Mouse (Mus musculus) heart, embryonic 16.5 days (tissue): Measurements from ENCODE around the gene Nrbf2. TPM values are rescaled to one million over a fixed set of nuclear protein-coding genes. Genes with fewer than 3 reads are reported as not detected.

Source experiments
- ATAC-seq: fragments of 200-750 bp; cut with Nextera tagmentation; replicated peaks from 2 replicates; pipeline ENCODE4 v1.8.0; 2017; ENCODE audit warnings: moderate number of reproducible peaks; ENCODE audit not compliant: insufficient read depth, low FRiP score; ENCODE audit errors: extremely low read depth
- H3K27ac ChIP-seq: fragments of 300-500 bp; sonication (generic); 2 replicates; pipeline ENCODE4 v1.5.1; 2014; ENCODE audit warnings: mild to moderate bottlenecking, low read length, control low read depth, moderate library complexity
- H3K27me3 ChIP-seq: fragments of 300-500 bp; sonication (generic); 2 replicates; pipeline ENCODE4 v1.6.1; 2014; ENCODE audit warnings: low read length, mixed read lengths; ENCODE audit not compliant: control insufficient read depth, insufficient read depth
- H3K36me3 ChIP-seq: fragments of 300-500 bp; sonication (generic); 2 replicates; pipeline ENCODE4 v1.6.1; 2014; ENCODE audit not compliant: control insufficient read depth, insufficient read depth
- H3K4me1 ChIP-seq: fragments of 300-500 bp; sonication (generic); 2 replicates; pipeline ENCODE4 v1.6.1; 2014; ENCODE audit warnings: low read length, mixed read lengths; ENCODE audit not compliant: control insufficient read depth, insufficient read depth
- H3K4me2 ChIP-seq: fragments of 300-500 bp; sonication (generic); 2 replicates; pipeline ENCODE4 v1.6.1; 2014; ENCODE audit warnings: low read depth, mild to moderate bottlenecking, control low read depth, low read length
- H3K4me3 ChIP-seq: fragments of 300-500 bp; sonication (generic); 2 replicates; pipeline ENCODE4 v1.5.1; 2014; ENCODE audit warnings: mild to moderate bottlenecking, control low read depth, low read length
- H3K9ac ChIP-seq: fragments of 300-500 bp; sonication (generic); 2 replicates; pipeline ENCODE4 v1.6.1; 2014; ENCODE audit warnings: low read length, control low read depth
- H3K9me3 ChIP-seq: fragments of 300-500 bp; sonication (generic); replicated peaks from 2 replicates; pipeline ENCODE4 v1.6.1; 2016; ENCODE audit warnings: low read length; ENCODE audit not compliant: control insufficient read depth
- WGBS: fragments of 180-500 bp; shearing (Covaris S2); extraction: QIAGEN DNeasy Blood & Tissue Kit; methylation state at CpG from one replicate; pipeline ENCODE4 v1.1.7; 2014; 5-methylcytosine and 5-hydroxymethylcytosine counted together
- polyA plus RNA-seq: library from polyadenylated mRNA; unstranded; fragments of >200 nt; fragmentation: Nextera tagmentation; extraction: Ambion mirVana; gene quantifications from 2 replicates; pipeline ENCODE4 v1.2.1, GENCODE M21; 2015

Gene Nrbf2
- polyA plus RNA-seq, 1 experiment from 2014 or later: 33.0 TPM

GRCm38 (mm10) chr10:67284311-67284710, 794 bp downstream of the Nrbf2 start:
- 3% methylated on average over 10 of the region's 10 CpGs for WGBS
- no peaks in the 10 kb centered on the region for H3K9me3 ChIP-seq
- H3K36me3 ChIP-seq: no peaks in the 10 kb centered on the region
- H3K9ac ChIP-seq: peak overlapping the region; percentile 88
- peak overlapping the region; percentile 80 for H3K4me3 ChIP-seq
- H3K27ac ChIP-seq: peak overlapping the region; percentile 57
- peak overlapping the region; percentile 92 for H3K4me2 ChIP-seq
- ATAC-seq: no peak
- no peaks in the 10 kb centered on the region for H3K27me3 ChIP-seq
- H3K4me1 ChIP-seq: peaks cover 47% of the 10 kb centered on the region

GRCm38 (mm10) chr10:67283516-67283915, 1.6 kb downstream of the Nrbf2 start:
- Histone ChIP-seq H3K9me3 (no peaks in the 10 kb centered on the region), H3K4me1 (peaks cover 45% of the 10 kb centered on the region), H3K36me3 (no peaks in the 10 kb centered on the region), H3K4me3 (peak overlapping the region; percentile 80), H3K9ac (no peak overlapping the region), H3K27me3 (no peaks in the 10 kb centered on the region), H3K4me2 (peak overlapping the region; percentile 92), H3K27ac (no peak overlapping the region)
- no peak for ATAC-seq
- 69% methylated on average over 9 of the region's 9 CpGs for WGBS

DNA sequence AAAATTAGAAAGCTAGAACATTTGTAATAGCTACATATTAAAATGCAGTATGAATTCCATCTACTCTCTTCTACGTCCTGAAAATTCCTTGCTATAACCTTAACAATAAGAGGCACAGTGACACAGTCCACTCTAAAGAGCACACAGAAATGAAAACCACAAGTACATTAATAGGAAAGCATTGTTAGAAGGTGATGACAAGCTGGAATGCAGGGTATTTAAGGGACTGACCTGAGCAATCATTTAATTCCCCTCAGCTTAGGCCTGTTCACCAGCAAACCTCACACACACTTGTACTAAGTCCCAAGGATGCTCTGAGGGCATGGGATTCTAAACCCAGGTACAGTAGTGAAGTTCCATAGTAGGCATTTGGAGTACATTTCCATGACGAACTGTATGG, 2.6 kb downstream of the Nrbf2 start:
- Histone ChIP-seq H3K27me3 (no peaks in the 10 kb centered on the region), H3K4me3 (no peak overlapping the region), H3K27ac (no peak overlapping the region), H3K4me1 (peaks cover 37% of the 10 kb centered on the region), H3K9me3 (no peaks in the 10 kb centered on the region), H3K4me2 (peak overlapping the region; percentile 36; the same call in 1 of the 2 replicates), H3K36me3 (no peaks in the 10 kb centered on the region), H3K9ac (no peak overlapping the region)
- WGBS: 38% methylated on average over 2 of the region's 2 CpGs
- ATAC-seq: no peak

GRCm38 (mm10) chr10:67281852-67282251, 3.3 kb downstream of the Nrbf2 start:
- H3K4me2 ChIP-seq: peak overlapping the region; percentile 36
- ATAC-seq: peak; percentile 35
- H3K4me3 ChIP-seq: no peak overlapping the region
- no peaks in the 10 kb centered on the region for H3K27me3 ChIP-seq
- 25% methylated on average over 8 of the region's 8 CpGs for WGBS
- no peak overlapping the region for H3K9ac ChIP-seq
- peaks cover 32% of the 10 kb centered on the region for H3K4me1 ChIP-seq
- H3K9me3 ChIP-seq: no peaks in the 10 kb centered on the region
- peak overlapping the region; percentile 63 for H3K27ac ChIP-seq
- H3K36me3 ChIP-seq: no peaks in the 10 kb centered on the region

DNA sequence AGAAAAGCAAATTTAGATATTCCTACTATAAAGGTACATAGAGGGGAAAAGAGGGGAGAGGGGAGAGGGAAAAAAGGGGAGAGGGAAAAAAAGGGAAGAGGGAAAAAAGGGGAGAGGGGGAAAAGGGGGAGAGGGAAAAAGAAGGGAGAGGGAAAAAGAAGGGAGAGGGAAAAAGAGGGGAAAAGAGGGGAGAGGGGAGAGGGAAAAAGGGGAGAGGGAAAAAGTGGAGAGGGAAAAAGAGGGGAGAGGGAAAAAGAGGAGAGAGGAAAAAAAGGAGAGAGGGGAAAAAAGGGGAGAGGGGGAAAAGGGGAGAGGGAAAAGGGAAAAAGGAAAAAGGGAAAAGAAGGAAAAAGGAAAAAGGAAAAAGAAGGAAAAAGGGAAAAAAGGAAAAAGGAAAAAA, 9.2 kb downstream of the Nrbf2 start:
- no peak for ATAC-seq
- no peak overlapping the region for H3K27ac ChIP-seq
- no peak overlapping the region for H3K4me2 ChIP-seq
- no peak overlapping the region for H3K4me3 ChIP-seq
- H3K36me3 ChIP-seq: peaks cover 17% of the 10 kb centered on the region
- no peaks in the 10 kb centered on the region for H3K4me1 ChIP-seq
- no peaks in the 10 kb centered on the region for H3K9me3 ChIP-seq
- H3K9ac ChIP-seq: no peak overlapping the region
- no peaks in the 10 kb centered on the region for H3K27me3 ChIP-seq

DNA sequence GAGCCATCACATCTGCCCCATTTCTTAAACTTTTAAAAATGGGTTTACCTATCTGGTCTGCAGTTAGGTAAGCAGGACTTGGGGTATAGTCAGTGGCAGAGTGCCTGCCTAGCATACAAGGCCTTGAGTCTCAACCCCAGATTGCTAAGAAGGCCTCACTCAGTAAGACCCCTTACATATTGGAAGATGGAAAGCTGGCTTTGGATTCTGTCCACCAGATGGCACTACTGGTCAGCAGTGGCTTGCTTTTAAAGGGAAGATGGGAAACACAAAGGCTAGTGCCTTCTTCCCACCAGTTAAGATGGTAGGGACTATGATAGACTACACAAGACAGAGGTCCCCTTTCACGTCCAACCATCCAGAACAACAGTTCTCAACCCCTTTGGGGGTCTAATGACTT, 20.3 kb downstream of the Nrbf2 start:
- H3K36me3 ChIP-seq: peaks cover 24% of the 10 kb centered on the region
- ATAC-seq: no peak
- 0 out of 2 replicates have a peak, but pooled peaks cover 4% of the 10 kb centered on the region for H3K9me3 ChIP-seq
- WGBS: 55% methylated on average over 1 of the region's 1 CpGs
- no peak overlapping the region for H3K9ac ChIP-seq
- no peak overlapping the region for H3K27ac ChIP-seq
- no peaks in the 10 kb centered on the region for H3K4me1 ChIP-seq
- H3K4me2 ChIP-seq: no peak overlapping the region
- H3K4me3 ChIP-seq: no peak overlapping the region
- H3K27me3 ChIP-seq: no peaks in the 10 kb centered on the region

- Histone ChIP-seq H3K9me3 (no peaks in the 10 kb centered on the region), H3K27me3 (no peaks in the 10 kb centered on the region), H3K4me1 (peaks cover 4% of the 10 kb centered on the region), H3K4me2 (no peak overlapping the region), H3K4me3 (no peak overlapping the region), H3K27ac (no peak overlapping the region), H3K9ac (no peak overlapping the region), H3K36me3 (peaks cover 47% of the 10 kb centered on the region)
- WGBS: 93% methylated on average over 1 of the region's 1 CpGs
- ATAC-seq: no peak
These were observed 32.0 kb downstream of the Nrbf2 start for GRCm38 (mm10) chr10:67253115-67253514.

DNA sequence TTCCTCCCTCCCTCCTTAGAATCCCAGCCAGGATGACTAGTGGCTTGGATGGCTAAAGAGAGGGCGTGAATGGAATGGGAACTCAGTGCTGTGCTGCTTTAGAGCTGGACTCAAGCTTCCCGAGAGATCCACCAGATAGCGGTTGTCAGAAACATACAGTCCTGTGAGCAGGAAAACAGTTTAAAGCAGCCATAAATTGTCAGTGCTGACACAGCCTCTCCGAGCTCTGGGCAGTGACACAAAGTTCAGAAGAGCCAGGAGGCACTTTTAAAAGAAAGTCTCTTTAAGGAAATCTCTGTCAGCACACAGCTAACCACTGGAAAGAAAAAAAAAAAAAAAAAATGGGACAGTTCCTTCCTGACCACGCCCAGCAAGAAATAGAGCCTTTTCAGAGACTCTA, 32.8 kb downstream of the Nrbf2 start:
- Histone ChIP-seq H3K4me3 (no peak overlapping the region), H3K36me3 (peaks cover 47% of the 10 kb centered on the region), H3K9ac (no peak overlapping the region), H3K27ac (0 out of 2 replicates have a peak overlapping the region, but pooled peaks have one; percentile 31), H3K4me1 (peaks cover 4% of the 10 kb centered on the region), H3K27me3 (no peaks in the 10 kb centered on the region), H3K4me2 (no peak overlapping the region), H3K9me3 (no peaks in the 10 kb centered on the region)
- ATAC-seq: no peak; the same call in 1 of the 2 replicates
- WGBS: 61% methylated on average over 5 of the region's 5 CpGs

GRCm38 (mm10) chr10:67250846-67251245, 34.3 kb downstream of the Nrbf2 start:
- WGBS: 93% methylated on average over 6 of the region's 6 CpGs
- Histone ChIP-seq H3K4me1 (peaks cover 4% of the 10 kb centered on the region), H3K4me3 (no peak overlapping the region), H3K27me3 (no peaks in the 10 kb centered on the region), H3K27ac (no peak overlapping the region), H3K4me2 (no peak overlapping the region), H3K36me3 (peaks cover 49% of the 10 kb centered on the region), H3K9ac (no peak overlapping the region), H3K9me3 (no peaks in the 10 kb centered on the region)
- ATAC-seq: no peak
